In the genomic region with DNA sequence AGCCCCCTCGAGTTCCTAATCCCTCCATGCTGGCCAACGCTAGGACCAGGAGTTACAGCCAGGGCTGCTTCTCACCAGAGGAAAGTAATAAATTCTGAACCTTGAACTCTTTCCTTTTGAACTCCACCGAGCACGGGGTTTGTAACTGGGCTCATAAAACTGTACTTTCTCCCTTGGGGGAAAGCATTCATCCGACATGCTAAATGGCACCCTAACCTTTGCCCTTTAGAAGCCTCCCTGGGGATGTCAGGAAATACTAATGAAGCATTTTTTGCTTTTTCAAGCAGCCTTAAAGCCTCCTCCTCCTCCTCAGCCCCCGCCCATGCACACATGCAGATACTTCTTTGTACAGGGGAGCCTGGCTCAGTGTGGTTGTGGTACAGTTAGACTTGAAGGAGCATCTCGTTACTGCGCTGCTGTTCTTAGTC, we compare ENCODE assay signal across 7 mouse cellular contexts.
DNase-seq lines count a peak whose midpoint lies in the region; ATAC-seq and TF ChIP-seq lines count a peak whose summit lies in the region.

No protein-coding gene starts in this region.

- no peak for ATAC-seq in lung, embryonic 16.5 days (ENCODE audit: low read depth)

- no peaks in the 10 kb centered on the region for H3K9me3 ChIP-seq in lung, embryonic 16.5 days (ENCODE audit: control insufficient read depth, low read length)

- peak overlapping the region; percentile 98 for H3K27ac ChIP-seq in lung, embryonic 16.5 days (ENCODE audit: low read length)
- no peak overlapping the region for H3K27ac ChIP-seq in thymus, adult 2 months (ENCODE audit: control insufficient read depth, insufficient read depth, low read length)

- TF ChIP-seq CTCF in thymus, adult 2 months (IDR thresholded peaks at IDR 0.05; ENCODE audit: borderline replicate concordance, control insufficient read depth, extremely low read depth, insufficient read depth, low read length, poor library complexity): no peak

- H3K27me3 ChIP-seq in lung, embryonic 16.5 days (ENCODE audit: control insufficient read depth, insufficient read depth, low read depth, low read length): no peaks in the 10 kb centered on the region
- H3K27me3 ChIP-seq in thymus, adult 2 months (ENCODE audit: control insufficient read depth, insufficient read depth, low read length): no peaks in the 10 kb centered on the region

- TF ChIP-seq POLR2A in thymus, adult 2 months (IDR thresholded peaks at IDR 0.05; ENCODE audit: control insufficient read depth, extremely low read depth, insufficient read depth, low read length, poor library complexity): no peak

- H3K4me2 ChIP-seq in lung, embryonic 16.5 days (ENCODE audit: low read depth, low read length): no peak overlapping the region

- H3K36me3 ChIP-seq in lung, embryonic 16.5 days (ENCODE audit: control insufficient read depth, insufficient read depth, low read length): no peaks in the 10 kb centered on the region
- H3K36me3 ChIP-seq in thymus, adult 2 months (ENCODE audit: control insufficient read depth, insufficient read depth, low read length): peaks cover 26% of the 10 kb centered on the region

- 68% methylated on average over 8 of the region's 8 CpGs for WGBS in lung, embryonic 16.5 days
- 16% methylated on average over 8 of the region's 8 CpGs for WGBS in large intestine, adult 2 months
- WGBS in thymus, adult 2 months: 94% methylated on average over 8 of the region's 8 CpGs

- H3K4me1 ChIP-seq in lung, embryonic 16.5 days (replicated peaks; ENCODE audit: control insufficient read depth, insufficient read depth, low read length): peaks cover 31% of the 10 kb centered on the region
- peaks cover 16% of the 10 kb centered on the region for H3K4me1 ChIP-seq in thymus, adult 2 months (replicated peaks; ENCODE audit: control insufficient read depth, insufficient read depth, low read length)

- no peak for DNase-seq in lung, postnatal 25 days (ENCODE audit: low spot score)
- peak; percentile 98 for DNase-seq in hindlimb bud, embryonic 11.5 days (ENCODE audit: extremely low spot score, low read depth, low spot score)
- DNase-seq in large intestine, adult 2 months (ENCODE audit: low read depth, low spot score): peak; percentile 73
- no peak for DNase-seq in spleen, postnatal 4 days (ENCODE audit: low spot score in 2 of 2)
- no peak for DNase-seq in thymus, adult 2 months
- DNase-seq in spleen, postnatal 36 days (ENCODE audit: low spot score in 2 of 2): no peak

- H3K9ac ChIP-seq in lung, embryonic 16.5 days (ENCODE audit: low read length): no peak overlapping the region

- no peak overlapping the region for H3K4me3 ChIP-seq in lung, embryonic 16.5 days (ENCODE audit: low read length)
- no peak overlapping the region for H3K4me3 ChIP-seq in thymus, adult 2 months (ENCODE audit: control insufficient read depth, insufficient read depth, low read length)

Comparison
In these comparisons a context has a peak if more than half of its experiments do, and no peak if none do; other contexts are left out.
1. DNase-seq: peak in hindlimb bud, embryonic 11.5 days (single experiment) and large intestine, adult 2 months (single experiment); none in lung, postnatal 25 days (single experiment), spleen, postnatal 4 days (0 of 2), thymus, adult 2 months (single experiment) and spleen, postnatal 36 days (0 of 2).